In the genomic region with DNA sequence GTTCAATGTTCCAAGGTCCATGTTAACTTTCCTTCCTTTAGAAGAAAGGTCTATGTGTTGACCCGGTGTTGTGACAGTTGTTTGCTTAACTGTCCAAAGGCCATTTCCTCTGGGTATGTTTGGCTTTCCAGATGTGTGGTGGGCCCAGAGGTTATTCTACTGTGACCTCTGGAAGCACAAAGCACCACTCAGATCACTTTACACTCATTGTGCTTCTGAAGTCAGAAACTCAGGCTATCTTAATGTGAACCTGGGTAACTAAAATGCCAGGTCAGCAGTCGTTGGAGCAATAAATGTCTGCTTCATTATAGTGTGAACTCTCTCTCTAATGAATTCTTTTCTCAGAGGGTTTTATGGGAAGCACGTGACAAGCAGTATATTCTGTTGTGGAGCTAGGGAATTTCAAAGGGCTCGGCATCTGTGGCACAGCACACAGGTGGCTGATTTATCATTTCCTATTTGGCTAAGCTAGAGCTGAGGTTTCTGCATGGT, we compare ENCODE assay signal across 7 mouse cellular contexts.
DNase-seq lines count a peak whose midpoint lies in the region; ATAC-seq and TF ChIP-seq lines count a peak whose summit lies in the region.

No protein-coding gene starts in this region.

- CTCF ChIA-PET in Patski (lab: Charles Lee), result no interaction called here

- no peaks in the 10 kb centered on the region for H3K27me3 ChIP-seq in Patski
- H3K27me3 ChIP-seq in intestine, embryonic 16.5 days (replicated peaks; ENCODE audit: control insufficient read depth, insufficient read depth, low read length), result no peaks in the 10 kb centered on the region
- no peaks in the 10 kb centered on the region for H3K27me3 ChIP-seq in liver, embryonic 14.5 days (ENCODE audit: control insufficient read depth, insufficient read depth, low read length)

- DNase-seq in ES-CJ7 (ENCODE audit: low read depth, low spot score) (peak; percentile 21), Patski (ENCODE audit: low read depth, low spot score) (peak; percentile 30)
- peak; percentile 20 to 43 (median 25) for DNase-seq in liver, embryonic 14.5 days (ENCODE audit: low read depth in 3 of 3, low spot score in 3 of 3)
- no peak for DNase-seq in urinary bladder, adult 18-20 months (ENCODE audit: low spot score in 2 of 2)
- DNase-seq in layer of hippocampus, adult 11-12 months (ENCODE audit: low spot score), result no peak
- DNase-seq in ovary, postnatal 10 days (ENCODE audit: low spot score), result no peak

- H3K9me3 ChIP-seq in intestine, embryonic 16.5 days (ENCODE audit: control insufficient read depth, low read length), result no peaks in the 10 kb centered on the region
- no peaks in the 10 kb centered on the region for H3K9me3 ChIP-seq in liver, embryonic 14.5 days (ENCODE audit: control insufficient read depth, low read length)

- TF ChIP-seq CTCF in Patski (IDR thresholded peaks at IDR 0.05), result no peak
- no peak for TF ChIP-seq CTCF in liver, embryonic 14.5 days (IDR thresholded peaks at IDR 0.05; ENCODE audit: low read depth)

- H3K4me3 ChIP-seq in intestine, embryonic 16.5 days (ENCODE audit: low read length), result no peak overlapping the region
- no peak overlapping the region for H3K4me3 ChIP-seq in liver, embryonic 14.5 days (ENCODE audit: insufficient read depth in 1 of 2, low read depth in 2 of 2, low read length in 2 of 2)

- H3K9ac ChIP-seq in intestine, embryonic 16.5 days (ENCODE audit: low read depth, low read length), result no peak overlapping the region
- no peak overlapping the region for H3K9ac ChIP-seq in liver, embryonic 14.5 days (replicated peaks)

- in situ Hi-C loops in Patski (cut with MboI; ENCODE audit: low pct_unique_long_range_greater_than_20kb), result no loop called here

- 0 out of 2 replicates have a peak overlapping the region, but pooled peaks have one; percentile 17 for H3K27ac ChIP-seq in intestine, embryonic 16.5 days (ENCODE audit: low read length)
- H3K27ac ChIP-seq in liver, embryonic 14.5 days, result no peak overlapping the region

- ATAC-seq in Patski, result no peak
- ATAC-seq in intestine, embryonic 16.5 days, result peak; percentile 97
- peak; percentile 75 for ATAC-seq in liver, embryonic 14.5 days (ENCODE audit: insufficient read depth)

- no peaks in the 10 kb centered on the region for H3K36me3 ChIP-seq in intestine, embryonic 16.5 days (ENCODE audit: control insufficient read depth, insufficient read depth, low read length)
- H3K36me3 ChIP-seq in liver, embryonic 14.5 days (replicated peaks; ENCODE audit: control insufficient read depth, insufficient read depth, low read depth), result no peaks in the 10 kb centered on the region

- TF ChIP-seq EP300 in liver, embryonic 14.5 days (IDR thresholded peaks at IDR 0.05; ENCODE audit: low read depth), result no peak

- WGBS in intestine, embryonic 16.5 days, result 16% methylated on average over 4 of the region's 4 CpGs
- WGBS in liver, embryonic 14.5 days (ENCODE audit: insufficient replicate concordance), result 31% methylated on average over 4 of the region's 4 CpGs

- POLR2A ChIA-PET in Patski (lab: Charles Lee), result interaction anchor here (1.2 kb wide), 1 partner anchor 10 kb away, joined by 3 read pairs; no protein-coding TSS in a partner anchor

- no peak overlapping the region for H3K4me2 ChIP-seq in intestine, embryonic 16.5 days (ENCODE audit: low read depth, low read length)
- no peak overlapping the region for H3K4me2 ChIP-seq in liver, embryonic 14.5 days (ENCODE audit: low read depth)

- H3K4me1 ChIP-seq in intestine, embryonic 16.5 days (ENCODE audit: control insufficient read depth, insufficient read depth, low read length), result no peaks in the 10 kb centered on the region
- H3K4me1 ChIP-seq in liver, embryonic 14.5 days (replicated peaks; ENCODE audit: control insufficient read depth in 2 of 2, insufficient read depth in 2 of 2, low read length in 1 of 2), result no peaks in the 10 kb centered on the region; a peak in 2 of 4 replicates

Comparison
In these comparisons a context has a peak if more than half of its experiments do, and no peak if none do; other contexts are left out.
1. DNase-seq: peak in ES-CJ7 (single experiment), Patski (single experiment) and liver, embryonic 14.5 days (3 of 3); none in urinary bladder, adult 18-20 months (0 of 2), layer of hippocampus, adult 11-12 months (single experiment) and ovary, postnatal 10 days (single experiment).